Mouse (Mus musculus): Measurements from ENCODE around the gene BC051665.

Gene BC051665

GRCm38 (mm10) chr13:60742611-60743010 lies 43.6 kb downstream of the BC051665 start:
- DNase-seq = no peak

- DNase-seq = no peak
These were observed 45.9 kb downstream of the BC051665 start for GRCm38 (mm10) chr13:60740248-60740647.

GRCm38 (mm10) chr13:60738429-60738828 lies 47.7 kb downstream of the BC051665 start:
- peak; percentile 86 for DNase-seq

- DNase-seq = peak; percentile 89
These were observed 48.4 kb downstream of the BC051665 start for GRCm38 (mm10) chr13:60737632-60738324.

- peak; percentile 95 for DNase-seq
These were observed 49.6 kb downstream of the BC051665 start for GRCm38 (mm10) chr13:60736421-60737105.

GRCm38 (mm10) chr13:60735306-60735705 lies 50.9 kb downstream of the BC051665 start:
- DNase-seq = no peak

Measured in kidney, adult 9 months (tissue).